Mouse (Mus musculus) cerebellum, postnatal 14 days (tissue): Measurements from ENCODE around the gene Dolpp1.

ENCODE experiments used
- DNase-seq, 2 experiments: peaks; one replicate each; pipeline ENCODE4 v3.0.0; 2021; ENCODE audit warnings: mixed read lengths in 2 of 2

Dolpp1 gene

DNA sequence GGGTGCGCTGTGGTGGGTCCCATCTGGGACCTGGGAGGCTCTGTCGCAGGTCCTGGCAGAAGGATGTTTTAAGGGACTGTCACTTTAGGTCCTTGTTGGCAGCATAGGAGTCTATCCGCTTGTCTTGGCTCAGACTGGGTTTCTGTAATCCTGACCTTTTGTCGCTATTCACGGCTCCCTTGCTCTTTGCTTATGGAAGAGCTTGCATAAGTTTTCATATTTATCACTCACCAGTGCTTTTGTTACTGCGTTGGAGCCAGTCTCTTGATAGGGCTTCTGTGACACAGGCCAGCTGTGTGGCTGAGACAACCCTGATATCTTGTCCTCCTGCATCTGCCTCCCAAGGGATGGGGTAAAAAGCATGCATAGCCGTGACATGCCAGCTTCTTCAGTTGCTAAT is 12.7 kb upstream of the Dolpp1 start:
- DNase-seq: no peak

DNA sequence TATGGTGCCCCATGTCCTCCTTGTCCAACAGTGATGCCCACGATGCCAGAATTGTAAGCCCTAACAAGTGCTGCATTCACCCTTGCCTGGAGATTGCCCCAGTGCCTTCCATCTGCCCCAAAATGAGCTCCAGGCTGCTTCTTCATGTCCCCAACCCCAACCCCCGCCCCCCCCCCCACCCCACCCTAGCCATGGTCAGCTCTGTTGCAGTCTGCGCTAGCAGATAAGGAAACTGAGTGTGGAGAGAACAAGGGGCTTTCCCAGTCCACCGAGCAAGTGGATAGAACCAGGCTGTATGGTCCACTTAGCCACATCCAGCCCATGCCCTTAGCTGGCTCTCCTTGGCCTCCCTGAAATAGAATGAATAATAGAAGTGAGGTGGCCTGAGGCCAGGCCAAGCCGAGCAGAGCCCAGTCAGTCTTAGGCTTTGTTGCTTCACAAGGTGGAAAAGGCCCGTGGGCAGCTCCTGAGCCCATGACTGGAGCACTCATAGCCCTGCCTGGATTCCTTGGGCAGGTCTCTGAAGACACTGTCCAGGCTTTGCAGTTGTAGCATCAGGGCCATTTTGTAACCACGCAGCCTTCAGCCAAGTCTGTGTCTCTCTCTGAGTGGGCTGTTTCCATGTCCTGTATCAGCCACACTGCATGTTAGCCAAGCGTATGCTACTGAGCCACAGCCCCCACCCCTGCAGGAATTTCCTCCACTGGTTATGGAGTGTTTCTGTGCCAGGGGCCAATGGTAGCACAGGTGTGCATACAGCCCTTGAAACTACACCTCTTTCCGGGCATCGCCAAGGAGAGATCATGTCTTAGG is 11.3 kb upstream of the Dolpp1 start:
- DNase-seq: no peak

DNA sequence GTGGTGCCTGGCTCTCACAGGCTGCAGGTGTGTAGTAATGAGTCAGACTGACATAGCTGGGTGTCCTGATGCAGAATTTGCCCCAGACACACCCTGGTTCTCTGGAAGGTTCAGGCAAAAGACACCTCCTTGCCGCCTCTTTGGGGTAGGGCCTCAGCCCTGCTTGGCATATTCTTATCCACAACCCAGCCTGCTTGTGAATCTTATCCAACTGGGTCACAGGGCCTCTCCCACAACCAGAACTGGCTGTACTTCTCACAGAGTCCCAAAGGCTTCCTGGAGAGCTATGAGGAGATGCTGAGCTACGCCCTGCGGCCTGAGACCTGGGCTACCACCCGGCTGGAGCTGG is 10.7 kb upstream of the Dolpp1 start:
- DNase-seq: no peak

DNA sequence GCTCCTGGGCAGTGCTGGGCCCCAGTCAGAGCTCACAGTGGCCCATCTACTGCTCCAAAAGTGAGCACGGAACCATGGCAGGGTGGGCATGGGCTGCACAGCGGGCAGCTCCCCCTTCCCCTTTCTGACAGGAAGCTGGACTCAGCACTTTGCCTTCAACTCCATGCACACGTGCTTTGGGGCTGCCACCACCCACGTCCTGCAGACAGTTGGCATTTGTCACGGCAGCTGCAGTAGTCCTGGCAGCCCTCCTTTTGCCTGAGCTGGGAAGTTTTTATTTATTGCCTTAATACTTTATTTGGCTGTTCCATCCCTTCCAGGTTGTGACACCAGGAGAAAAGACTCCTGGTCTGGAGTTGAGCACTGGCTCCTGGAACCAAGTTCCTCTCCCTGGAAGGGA is 7.2 kb upstream of the Dolpp1 start:
- no peak for DNase-seq

DNA sequence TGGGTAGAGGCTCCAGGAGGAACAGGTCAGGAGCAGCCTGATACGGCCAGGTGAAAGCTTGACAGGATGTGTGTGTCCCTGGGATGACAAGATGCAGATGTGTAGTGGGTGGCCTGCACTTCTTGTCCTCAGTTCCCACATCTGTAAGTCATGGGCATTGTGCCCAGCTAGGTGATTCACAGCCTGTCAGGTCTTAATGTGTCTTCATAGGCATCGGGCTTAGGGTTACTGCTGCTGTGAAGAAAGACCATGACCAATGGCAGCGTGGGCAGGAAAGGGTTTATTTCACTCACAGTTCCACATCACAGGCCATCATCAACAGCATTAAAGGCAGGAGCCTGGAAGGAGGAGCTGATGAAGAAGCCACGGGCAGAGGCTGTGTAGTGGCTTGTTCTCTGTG is 6.5 kb upstream of the Dolpp1 start:
- no peak for DNase-seq

DNA sequence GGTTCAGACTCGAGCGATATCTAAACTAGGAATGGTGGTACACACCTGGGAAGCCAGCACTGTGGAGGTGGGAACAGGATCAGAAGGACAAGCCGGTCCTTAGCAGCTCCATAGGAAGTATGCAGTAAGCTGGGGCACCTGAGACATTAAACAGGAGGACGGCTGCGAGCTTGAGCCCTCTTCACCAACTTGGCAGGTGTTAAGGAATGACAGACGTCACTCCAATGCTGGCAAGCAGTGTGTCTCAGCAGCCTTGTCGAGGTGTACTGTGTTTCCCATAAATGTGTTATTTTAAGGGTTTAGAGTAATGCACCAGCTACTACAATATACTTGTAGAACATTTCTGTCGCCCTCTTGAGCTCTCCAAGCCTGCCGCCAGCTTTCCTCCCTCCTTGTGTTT is 5.1 kb upstream of the Dolpp1 start:
- DNase-seq: no peak

DNA sequence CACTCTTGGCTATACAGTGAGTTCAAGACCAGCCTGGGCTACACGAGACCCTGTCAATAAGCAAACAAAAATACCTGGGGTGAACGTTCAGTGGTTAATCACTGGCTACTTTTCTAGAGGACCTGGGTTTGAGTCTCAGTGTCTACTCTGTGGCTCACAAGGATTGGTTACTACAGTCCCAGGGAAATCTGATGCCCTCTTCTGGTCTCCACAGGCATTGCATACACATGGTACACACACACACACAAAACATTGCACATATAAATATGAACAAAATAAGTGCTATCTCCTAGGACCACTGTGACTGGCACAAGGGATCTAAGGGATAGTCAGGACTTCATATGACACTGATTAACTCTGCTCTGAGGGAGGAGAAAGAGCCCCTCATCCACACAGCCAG is 3.1 kb upstream of the Dolpp1 start:
- DNase-seq: no peak

DNA sequence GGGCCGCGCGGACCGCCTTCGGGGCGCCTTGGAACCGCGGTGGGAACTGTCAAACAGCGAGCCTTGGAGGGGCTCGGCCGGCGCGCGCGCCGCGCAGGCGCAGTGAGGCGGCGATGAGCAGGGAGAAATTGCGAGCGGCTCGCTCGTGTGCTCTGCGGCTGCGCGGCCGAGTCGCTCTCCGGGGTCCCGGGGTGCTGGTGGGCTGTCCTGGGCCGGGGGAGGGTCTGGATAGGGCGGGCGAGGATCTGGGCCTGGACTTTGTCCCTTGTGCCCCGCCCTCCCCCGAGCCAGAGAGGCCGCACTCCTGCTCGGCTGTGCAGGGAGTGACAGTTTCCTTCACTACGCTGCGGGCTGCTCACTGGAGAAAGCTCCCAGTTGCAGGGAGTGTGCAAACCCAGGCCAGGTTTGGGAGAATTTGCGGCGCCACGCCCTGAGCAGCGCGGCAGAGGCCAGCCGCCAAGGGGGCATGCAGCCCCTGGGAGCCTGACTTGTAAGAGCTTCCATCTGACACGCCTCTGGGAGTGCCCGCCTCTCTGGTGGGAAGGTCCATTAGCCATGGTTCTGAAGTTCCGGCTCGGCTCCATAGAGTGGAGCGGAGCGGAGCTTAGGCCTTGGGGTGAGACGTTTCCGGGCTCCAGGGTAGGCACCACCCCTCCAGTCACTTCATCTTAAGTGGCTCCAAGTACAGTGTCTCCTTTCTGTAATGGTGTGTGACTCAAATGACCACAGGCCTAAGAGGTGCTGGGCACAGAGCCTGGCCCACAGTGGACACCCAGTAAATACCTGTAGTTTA is 719 bp downstream of the Dolpp1 start:
- DNase-seq: peak; percentile 88 to 90

DNA sequence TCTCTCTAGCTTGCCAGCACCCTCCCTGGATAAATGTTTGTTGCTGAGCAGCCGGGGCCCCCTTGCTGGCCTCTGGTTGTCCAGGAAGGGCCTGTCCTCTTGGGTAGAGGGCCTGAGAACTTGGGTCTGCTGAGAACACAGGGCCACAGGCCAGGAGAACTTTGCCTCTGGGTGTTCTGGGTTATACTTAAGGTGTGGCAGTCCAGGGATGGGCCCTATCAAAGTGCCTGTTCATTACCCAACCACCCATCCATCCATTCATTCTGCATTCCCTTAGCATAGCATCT is 1.3 kb downstream of the Dolpp1 start:
- no peak for DNase-seq

DNA sequence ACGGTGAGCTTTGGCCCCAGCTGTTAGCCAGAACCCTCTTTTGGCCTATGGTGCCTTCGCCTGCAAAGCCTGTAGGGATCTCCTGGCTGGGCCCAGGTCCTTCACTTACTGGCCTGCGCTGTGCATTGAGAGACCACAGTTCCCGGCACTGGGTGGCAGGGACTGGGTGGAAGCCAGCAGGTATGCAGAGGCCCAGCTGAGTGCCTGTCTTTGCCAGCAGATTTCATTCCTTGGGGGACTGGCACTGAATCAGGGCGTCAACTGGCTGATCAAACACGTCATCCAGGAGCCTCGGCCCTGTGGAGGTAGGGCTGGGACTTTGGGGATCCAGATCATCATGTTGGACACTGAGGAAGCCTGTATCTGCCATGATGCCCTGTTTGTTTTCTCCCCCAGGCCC is 3.7 kb downstream of the Dolpp1 start:
- no peak for DNase-seq

DNA sequence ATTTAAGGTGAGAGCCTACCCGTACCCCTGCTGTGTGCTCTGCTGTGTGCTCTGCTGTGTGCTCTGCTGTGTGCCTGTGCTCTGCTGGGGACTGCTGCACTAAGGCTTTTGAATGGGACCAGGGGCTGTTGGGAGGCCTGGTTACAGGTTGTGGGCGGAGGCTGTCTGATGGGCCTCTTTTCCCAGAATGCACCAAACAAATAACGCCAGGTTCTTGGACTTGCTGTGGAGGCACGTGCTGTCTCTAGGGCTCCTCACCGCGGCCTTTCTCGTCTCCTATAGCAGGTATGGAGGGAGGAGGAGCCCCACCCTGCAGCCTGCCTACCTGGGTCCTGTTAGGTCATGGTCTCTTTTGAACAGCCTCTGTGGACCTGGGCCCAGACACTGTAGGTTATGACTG is 4.2 kb downstream of the Dolpp1 start:
- no peak for DNase-seq

DNA sequence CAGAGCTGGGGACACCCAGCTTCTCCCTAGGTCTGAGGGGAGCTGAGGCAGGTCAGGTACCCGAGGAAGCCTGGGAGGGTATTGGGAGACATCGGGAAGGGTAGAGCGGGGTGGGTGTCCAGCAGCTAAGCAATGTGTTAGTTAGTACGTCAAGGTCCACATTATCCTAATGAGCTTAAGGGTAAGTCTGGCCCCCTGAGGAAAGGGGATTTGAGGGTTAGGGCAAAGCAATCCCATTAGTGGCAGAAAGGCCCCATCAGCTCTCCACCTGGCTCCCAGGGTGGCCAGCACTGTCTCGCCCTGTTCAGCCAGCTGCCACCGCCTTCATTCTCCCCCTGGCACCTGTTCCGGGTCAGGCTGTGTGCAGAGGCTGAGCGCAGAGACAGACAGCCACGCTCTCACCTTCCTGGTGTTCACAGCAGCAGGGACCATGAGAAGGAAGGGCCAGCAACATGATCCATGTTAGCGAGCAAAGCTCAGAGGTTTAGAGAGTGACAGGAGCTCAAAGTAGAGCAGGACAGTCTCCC is 6.0 kb downstream of the Dolpp1 start:
- no peak for DNase-seq

DNA sequence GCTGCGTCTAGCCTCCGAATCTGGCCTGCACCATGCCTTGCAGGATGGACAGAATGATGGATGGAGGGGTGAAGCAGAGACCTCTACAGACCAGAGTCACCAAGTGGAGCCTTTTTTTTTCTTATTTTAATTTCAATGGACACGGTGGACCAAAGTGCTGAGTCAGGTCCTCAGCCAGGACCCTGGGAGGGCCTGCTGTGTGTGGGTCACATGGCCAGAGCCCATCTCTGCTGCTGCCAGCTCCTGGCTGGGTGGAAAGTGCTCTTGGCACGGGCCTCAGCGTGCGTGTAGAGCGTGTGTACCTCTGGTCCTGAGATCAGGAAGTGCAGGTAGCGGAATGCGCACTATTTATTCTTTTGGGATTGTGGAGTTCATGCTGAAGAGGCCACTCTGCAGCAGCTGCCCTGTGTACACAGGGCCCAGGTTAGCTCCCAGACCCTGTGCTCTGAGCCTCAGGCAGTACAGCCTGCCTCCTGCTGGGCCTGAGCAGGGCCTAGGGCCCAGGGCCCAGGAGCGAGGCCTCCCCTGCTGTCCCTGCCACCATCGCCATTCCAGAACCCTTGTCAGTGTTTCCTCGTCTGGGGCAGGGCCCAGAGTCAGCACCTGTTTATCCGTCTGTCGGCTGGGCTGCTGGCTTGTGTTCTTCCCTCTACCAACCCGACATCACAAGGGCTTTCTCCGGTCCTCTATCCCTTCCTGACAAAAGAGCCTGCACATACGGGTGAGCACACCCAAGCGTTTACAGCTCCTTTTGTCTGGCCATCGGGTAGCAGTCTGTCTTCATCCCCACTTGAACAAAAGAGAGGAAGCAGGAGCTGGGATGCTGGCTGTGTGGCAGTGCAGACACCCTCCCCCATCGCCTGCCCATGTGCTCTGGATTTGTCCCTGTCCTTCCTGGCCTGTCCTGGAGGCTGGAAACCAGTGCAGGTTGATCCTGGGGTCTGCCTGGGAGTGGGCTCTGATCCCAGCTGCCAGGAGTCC is 7.4 kb downstream of the Dolpp1 start:
- peak; percentile 62 to 77 for DNase-seq

DNA sequence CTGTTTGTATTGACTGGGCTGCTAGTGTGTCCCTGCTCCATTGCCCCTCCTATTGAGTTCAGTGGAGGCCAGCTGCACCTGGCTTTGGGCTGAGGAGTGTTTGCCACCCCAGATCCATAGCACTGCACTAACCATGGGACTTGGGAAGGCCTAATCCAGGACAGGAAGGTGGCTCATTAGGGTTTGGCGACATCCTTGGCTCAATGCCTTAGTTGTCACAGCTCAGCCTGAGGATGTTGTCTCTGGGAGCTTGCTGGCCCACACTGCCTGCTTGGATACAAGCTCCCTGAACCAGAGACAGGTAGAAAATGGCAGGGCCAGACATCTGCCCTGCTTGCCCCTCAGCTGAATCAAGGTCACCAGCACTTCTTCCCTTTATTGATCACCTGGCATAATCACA is 9.5 kb downstream of the Dolpp1 start:
- DNase-seq: no peak

DNA sequence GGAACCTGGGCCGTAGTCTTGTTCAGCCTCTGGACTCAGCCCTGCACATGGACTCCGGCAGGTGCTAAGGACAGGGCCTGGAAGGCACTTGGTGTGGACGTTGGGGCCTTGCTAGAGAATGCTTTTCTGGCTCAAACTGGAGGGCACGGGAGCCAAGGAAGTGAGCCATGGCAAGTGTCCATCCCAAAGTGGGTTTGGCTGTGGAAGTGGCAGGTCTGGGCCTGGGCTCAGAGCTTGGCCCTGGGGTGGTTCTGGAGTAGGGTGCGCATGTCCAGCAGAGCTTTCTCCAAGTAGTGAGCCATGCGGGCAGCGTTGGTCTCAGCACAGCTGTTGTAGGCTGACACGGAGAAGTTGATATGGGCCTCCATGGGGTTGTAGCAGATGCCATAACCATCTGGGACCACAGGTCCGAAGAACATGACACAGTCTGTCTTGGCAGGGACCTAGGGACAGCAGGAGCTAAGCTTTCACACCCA is 10.3 kb downstream of the Dolpp1 start:
- peak; percentile 68 to 79 for DNase-seq

DNA sequence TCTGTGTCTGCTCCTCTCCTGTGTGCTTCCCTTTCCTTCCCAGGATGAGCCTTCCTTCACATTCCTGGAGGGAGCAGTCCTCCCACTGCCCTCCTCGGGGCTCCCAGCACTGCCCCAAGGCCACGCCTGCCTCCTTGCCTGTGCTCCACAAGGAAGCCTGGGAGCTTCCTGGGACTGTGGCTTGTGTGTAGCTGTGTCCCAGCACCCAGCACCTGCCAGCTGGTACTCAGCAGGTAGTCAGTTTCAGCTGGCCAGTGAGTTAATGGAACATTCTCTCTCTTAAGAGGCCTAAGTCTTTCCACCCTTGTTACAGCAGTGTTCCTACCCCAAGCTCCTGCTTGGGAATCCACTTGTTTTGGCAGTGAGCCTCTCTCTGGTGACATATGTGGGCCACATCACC is 10.8 kb downstream of the Dolpp1 start:
- peak; percentile 40 to 47 for DNase-seq

DNA sequence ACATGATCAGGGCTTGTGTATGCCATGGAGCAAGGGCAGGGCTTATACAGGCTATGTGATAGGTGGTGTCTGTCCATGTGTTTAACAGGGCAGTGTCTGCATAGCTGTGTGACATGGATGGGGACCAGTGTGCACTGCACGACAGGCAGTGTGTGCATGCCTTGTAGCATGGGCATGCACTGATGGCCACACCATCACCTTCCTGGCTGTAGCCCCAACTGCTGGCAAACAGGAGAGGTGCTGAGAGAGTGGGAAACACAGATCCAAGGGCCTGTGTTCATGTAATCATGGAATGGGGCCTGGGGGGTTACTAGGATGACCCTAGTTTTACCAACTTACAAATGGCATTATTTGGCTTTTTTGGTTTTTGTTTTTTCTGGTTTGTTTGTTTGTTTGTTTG is 11.8 kb downstream of the Dolpp1 start:
- peak; percentile 52 to 64 for DNase-seq

DNA sequence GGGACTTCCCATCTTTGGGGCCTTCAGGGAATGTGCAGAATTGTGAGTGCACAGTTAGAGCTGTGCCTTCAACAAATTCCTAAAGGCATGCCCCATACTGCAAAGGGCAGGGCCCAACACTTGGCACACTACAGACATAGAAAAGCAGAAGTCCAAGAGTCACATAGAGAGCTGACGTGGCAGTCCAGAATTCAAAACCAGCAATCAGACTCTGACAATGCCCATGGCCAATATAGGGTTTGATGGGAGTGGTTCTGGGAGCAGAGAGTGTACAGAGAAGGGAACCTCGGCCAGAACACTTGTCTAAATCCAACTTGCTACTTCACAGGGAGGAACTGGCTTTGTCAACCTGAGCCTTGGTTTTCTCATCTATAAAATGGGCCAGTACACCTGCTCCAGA is 15.2 kb downstream of the Dolpp1 start:
- no peak for DNase-seq

DNA sequence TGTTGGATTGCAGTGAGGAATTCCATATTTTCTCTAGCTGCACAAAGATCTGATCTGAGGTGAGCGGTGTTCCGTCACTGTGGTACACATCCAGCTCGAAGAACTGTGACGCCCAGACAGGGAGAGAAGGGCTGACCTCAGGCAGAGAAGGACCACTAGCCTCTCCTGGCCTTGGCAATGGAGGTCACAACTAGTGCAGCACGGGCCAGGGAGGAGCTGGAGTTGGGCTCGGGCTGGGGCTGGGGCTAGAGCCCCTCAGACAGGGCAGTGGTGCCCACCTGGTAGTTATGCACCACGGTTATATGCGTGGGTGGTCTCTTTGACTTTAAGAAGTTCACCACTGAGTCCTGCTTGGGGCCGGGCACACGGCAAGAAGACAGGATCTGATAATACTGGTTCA is 15.7 kb downstream of the Dolpp1 start:
- DNase-seq: no peak

DNA sequence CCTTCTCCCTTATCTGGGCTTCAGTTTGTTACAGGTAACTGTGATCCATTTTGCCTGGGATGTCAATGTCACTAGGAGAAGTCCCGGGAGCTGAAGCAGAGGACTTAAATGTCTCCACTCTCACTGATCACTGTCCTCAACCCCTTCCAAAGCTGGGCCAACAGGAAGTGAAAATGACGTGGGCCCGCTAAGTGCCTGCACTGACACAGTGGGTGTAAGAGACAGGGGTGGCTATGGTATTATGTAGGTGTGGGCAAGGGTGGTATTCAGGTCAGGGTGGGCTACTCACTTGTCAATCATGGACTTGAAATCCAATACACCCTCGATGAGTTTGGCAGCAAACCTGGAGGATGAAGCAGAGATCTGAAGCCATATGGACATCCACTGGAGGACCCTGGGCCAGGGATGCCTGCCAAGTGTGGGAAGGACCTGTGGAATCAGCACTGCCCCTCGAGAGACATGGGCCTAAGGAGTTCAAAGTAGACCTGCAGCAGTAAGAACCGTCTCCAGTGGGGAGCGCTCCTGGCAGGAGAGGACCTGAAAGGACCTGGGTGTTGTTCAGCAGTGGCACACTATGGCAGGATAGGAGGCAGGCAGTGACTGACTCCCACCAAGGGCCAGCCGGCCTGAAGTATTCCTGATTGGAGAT is 16.5 kb downstream of the Dolpp1 start:
- no peak for DNase-seq

DNA sequence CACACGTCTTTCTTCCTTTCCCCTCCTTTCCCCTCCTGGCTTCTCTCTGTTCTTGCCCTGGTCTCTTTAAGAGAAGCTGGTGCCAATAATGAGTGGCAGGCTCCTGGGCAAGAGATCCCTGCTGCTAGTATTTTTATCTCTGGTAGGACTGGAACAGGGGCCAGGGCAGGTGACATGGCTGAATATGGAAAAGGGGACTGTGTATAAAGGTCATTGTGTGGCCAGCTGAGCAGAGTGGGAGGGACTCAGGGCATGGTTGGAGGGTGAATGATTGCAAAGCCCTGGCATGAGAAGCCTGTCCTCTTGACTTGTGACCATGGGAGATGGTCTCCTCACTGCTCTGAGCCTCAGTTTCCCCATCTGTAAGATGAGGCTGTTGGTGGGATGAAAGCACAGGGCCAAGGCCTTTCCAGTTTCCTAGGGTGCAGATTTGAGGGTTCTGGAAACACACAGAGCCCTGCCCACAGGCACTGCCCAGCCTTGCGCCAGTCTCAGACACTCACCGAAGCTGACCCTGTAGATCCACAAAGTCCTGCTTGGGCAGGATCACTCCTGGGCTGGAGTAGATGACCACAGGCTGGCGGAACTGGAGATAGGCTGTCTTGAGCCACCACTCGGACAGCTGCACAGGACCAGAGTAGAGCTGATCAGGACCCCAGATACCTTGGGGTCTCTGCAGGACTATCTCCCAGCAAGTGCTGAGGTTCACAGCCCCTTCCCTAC is 17.6 kb downstream of the Dolpp1 start:
- no peak for DNase-seq
